Mouse (Mus musculus) liver, adult 2 months (tissue): Measurements from ENCODE around the gene Nlrp10.

ENCODE experiments used
- CTCF ChIP-seq: fragments of 200-500 bp; IDR thresholded peaks from 2 replicates; pipeline ENCODE4 v1.5.1; 2011; ENCODE audit warnings: low read depth, low read length, control low read depth
- POLR2A ChIP-seq: fragments of 200-500 bp; IDR thresholded peaks from 2 replicates; pipeline ENCODE4 v1.6.1; 2011; ENCODE audit warnings: low read length, control low read depth; ENCODE audit not compliant: insufficient read depth; ENCODE audit errors: extremely low read depth

GRCm38 (mm10) chr7:108968201-108968600 is 38.2 kb upstream of the Nlrp10 start:
- TF ChIP-seq POLR2A (no peak), CTCF (no peak)
